Mouse (Mus musculus) brain, embryonic 14.5 days (tissue): ENCODE measurements at regions not wholly inside any gene's neighbourhood (a gene's known extent, or its start where the extent isn't known, plus 50 kb on each side); places are given as distances from the start of the nearest gene placed in this dataset.

ENCODE experiments used
- CTCF ChIP-seq: fragments of 200-500 bp; IDR thresholded peaks from 2 replicates; pipeline ENCODE4 v1.5.1; 2012; ENCODE audit warnings: inconsistent platforms, mild to moderate bottlenecking, moderate library complexity, borderline replicate concordance; ENCODE audit not compliant: insufficient read depth, insufficient read length; ENCODE audit errors: extremely low read depth
- POLR2A ChIP-seq: fragments of 200-500 bp; IDR thresholded peaks from 2 replicates; pipeline ENCODE4 v1.6.1; 2012; ENCODE audit warnings: mild to moderate bottlenecking, inconsistent platforms, borderline replicate concordance; ENCODE audit not compliant: poor library complexity, insufficient read depth, insufficient read length, severe bottlenecking; ENCODE audit errors: extremely low read depth

DNA sequence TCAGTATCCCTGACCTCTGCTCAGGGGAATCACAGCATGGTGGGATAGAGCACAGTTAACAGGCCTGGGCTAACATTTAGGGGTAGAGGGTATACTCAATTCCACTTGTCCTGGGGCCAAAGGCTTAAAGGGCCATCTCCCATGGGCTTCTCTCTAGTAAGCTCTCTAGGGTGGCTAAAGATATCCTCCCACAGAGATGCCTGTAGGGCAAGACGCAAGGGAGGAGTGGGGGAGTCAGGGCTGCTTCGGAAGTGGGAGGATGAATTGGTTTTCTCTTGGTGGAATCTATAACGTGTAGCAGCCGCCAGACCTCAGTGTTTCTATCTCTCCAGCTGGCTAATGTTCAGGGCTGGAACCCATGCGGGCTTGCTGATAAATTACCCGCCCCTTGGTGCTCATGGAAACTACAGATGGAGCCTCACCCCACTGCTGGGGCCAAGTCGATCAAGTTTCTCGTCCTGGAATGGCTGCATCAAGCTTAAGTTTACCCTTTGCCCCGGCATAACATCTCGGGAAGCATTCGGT lies 275.0 kb downstream of the Ajap1 start:
- TF ChIP-seq CTCF (no peak), POLR2A (no peak)
